In the genomic region with DNA sequence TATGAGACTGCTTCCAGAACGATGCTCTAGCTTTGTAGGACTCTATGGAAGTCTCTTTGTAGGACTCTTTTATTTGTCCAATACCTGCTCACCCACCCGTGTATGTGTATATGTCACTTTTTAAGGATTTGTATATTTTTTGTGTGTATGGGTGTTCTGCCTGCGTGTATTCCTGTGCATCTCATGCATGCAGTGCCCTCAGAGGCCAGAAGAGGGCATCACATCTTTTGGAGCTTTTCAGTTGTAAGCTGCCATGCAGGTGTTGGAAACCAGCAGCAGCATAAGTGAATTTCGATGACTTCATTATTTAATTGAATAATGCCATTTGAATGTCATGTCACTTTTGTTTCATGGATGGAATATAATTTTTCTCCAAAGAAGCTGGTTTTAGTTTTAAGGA, we compare ENCODE assay signal across 10 mouse cellular contexts. TPM values are rescaled to one million over a fixed set of nuclear protein-coding genes. Genes with fewer than 3 reads are reported as not detected.
DNase-seq lines count a peak whose midpoint lies in the region; ATAC-seq and TF ChIP-seq lines count a peak whose summit lies in the region.
"Had no signal": no experiment of that assay in that cellular context is flagged by ENCODE, and none has a peak within 500 bp of the region (broad histone marks: within the 10 kb centered on the region; RNA-seq: fewer than 3 reads in every experiment).

No protein-coding gene starts in this region.

- no peaks in the 10 kb centered on the region for H3K4me1 ChIP-seq in spleen, adult 2 months (ENCODE audit: control insufficient read depth, insufficient read depth, insufficient read length)
- no peaks in the 10 kb centered on the region for H3K4me1 ChIP-seq in embryonic facial prominence, embryonic 11.5 days (ENCODE audit: control insufficient read depth, insufficient read depth, low read length)
- H3K4me1 ChIP-seq: lung, embryonic 15.5 days had no signal

- peak; percentile 48 for DNase-seq in heart, postnatal 4 days
- no peak for DNase-seq in heart, adult 9 months (ENCODE audit: low spot score in 2 of 2)
- no peak for DNase-seq in spleen, adult 2 months (ENCODE audit: low read depth in 1 of 2, low spot score in 2 of 2)
- no peak for DNase-seq in spleen, adult 12 weeks (ENCODE audit: low spot score)
- DNase-seq in embryonic facial prominence, embryonic 11.5 days (ENCODE audit: low spot score), result peak; percentile 39
- DNase-seq in thymus, postnatal 25 days, result peak; percentile 59
- no peak for DNase-seq in c-Kit-positive CD71-positive TER-119-positive erythroid progenitor cells, embryonic 14.5 days (ENCODE audit: low spot score)
- no peak for DNase-seq in adrenal gland, adult 8-10 months

- TF ChIP-seq CTCF in spleen, adult 2 months (IDR thresholded peaks at IDR 0.05; ENCODE audit: extremely low read depth, insufficient read depth, insufficient read length, insufficient replicate concordance), result peak; percentile 1; the same call in 1 of the 2 replicates

- 88% methylated on average over 4 of the region's 4 CpGs for WGBS in spleen, adult 2 months
- WGBS in embryonic facial prominence, embryonic 11.5 days, result 84% methylated on average over 4 of the region's 4 CpGs

- no peak overlapping the region for H3K4me3 ChIP-seq in spleen, adult 2 months (ENCODE audit: extremely low read depth, insufficient read depth, insufficient read length)
- no peak overlapping the region for H3K4me3 ChIP-seq in embryonic facial prominence, embryonic 11.5 days (ENCODE audit: low read depth, low read length)
- H3K4me3 ChIP-seq: heart, embryonic 15.5 days; lung, embryonic 15.5 days had no signal

- no peak for ATAC-seq in embryonic facial prominence, embryonic 11.5 days (replicated peaks; ENCODE audit: insufficient number of reproducible peaks, low FRiP score, low TSS enrichment, low read depth)

- H3K9me3 ChIP-seq in embryonic facial prominence, embryonic 11.5 days (replicated peaks; ENCODE audit: control insufficient read depth, low read length), result no peaks in the 10 kb centered on the region
- H3K9me3 ChIP-seq: heart, embryonic 15.5 days; lung, embryonic 15.5 days had no signal

- no peak overlapping the region for H3K4me2 ChIP-seq in embryonic facial prominence, embryonic 11.5 days (ENCODE audit: low read depth, low read length)
- H3K4me2 ChIP-seq: heart, embryonic 15.5 days; lung, embryonic 15.5 days had no signal

- H3K27ac ChIP-seq in spleen, adult 2 months (ENCODE audit: insufficient read depth, low read length), result no peak overlapping the region
- no peak overlapping the region for H3K27ac ChIP-seq in embryonic facial prominence, embryonic 11.5 days (replicated peaks; ENCODE audit: low read depth, low read length)
- H3K27ac ChIP-seq: heart, embryonic 15.5 days; lung, embryonic 15.5 days had no signal

- no peak overlapping the region for H3K9ac ChIP-seq in embryonic facial prominence, embryonic 11.5 days (replicated peaks; ENCODE audit: low read length)
- H3K9ac ChIP-seq: heart, embryonic 15.5 days; lung, embryonic 15.5 days had no signal

- peaks cover 5% of the 10 kb centered on the region for H3K36me3 ChIP-seq in spleen, adult 2 months (ENCODE audit: control insufficient read depth, insufficient read depth, low read length)
- no peaks in the 10 kb centered on the region for H3K36me3 ChIP-seq in embryonic facial prominence, embryonic 11.5 days (replicated peaks; ENCODE audit: control insufficient read depth, insufficient read depth, low read depth, low read length)

- no peak for TF ChIP-seq POLR2A in spleen, adult 2 months (IDR thresholded peaks at IDR 0.05; ENCODE audit: low read depth, low read length)

- H3K27me3 ChIP-seq in spleen, adult 2 months (ENCODE audit: control insufficient read depth, insufficient read depth, low read length), result no peaks in the 10 kb centered on the region
- H3K27me3 ChIP-seq in embryonic facial prominence, embryonic 11.5 days (ENCODE audit: control insufficient read depth, insufficient read depth, low read length), result no peaks in the 10 kb centered on the region
- H3K27me3 ChIP-seq: heart, embryonic 15.5 days; lung, embryonic 15.5 days had no signal

RNA-seq across cellular contexts. Expression of a gene that starts 5.5 kb away (rescaled TPM):
- total RNA-seq in heart, postnatal 4 days (2021), result 10 to 100 TPM; 58.7 to 61.2 TPM
- 2.4 and 3.0 TPM in 2 replicates for polyA plus RNA-seq in spleen, adult 2 months (2012; rRNA removed)
- polyA plus RNA-seq in embryonic facial prominence, embryonic 11.5 days (2014; fragmentation: Nextera tagmentation; extraction: Ambion mirVana), result 23.9 and 25.6 TPM in 2 replicates
- 10 to 100 TPM; 23.3 to 30.5 (median 24.9) TPM for total RNA-seq in adrenal gland, adult 8-10 months (2022)

RNA-seq across cellular contexts. Expression of a gene that starts 9.1 kb away (rescaled TPM):
- total RNA-seq in heart, postnatal 4 days (2021), result 1 to 10 TPM; 2.0 to 2.7 TPM
- polyA plus RNA-seq in spleen, adult 2 months (2012; rRNA removed), result not detected in 2 replicates
- polyA plus RNA-seq in embryonic facial prominence, embryonic 11.5 days (2014; fragmentation: Nextera tagmentation; extraction: Ambion mirVana), result 0.14 and 0.21 TPM in 2 replicates
- not detected for total RNA-seq in adrenal gland, adult 8-10 months (2022)

RNA-seq across cellular contexts. Expression of a gene that starts 9.8 kb away (rescaled TPM):
- under 1 TPM in 1 of 2 experiments, not detected in 1; 0.32 TPM for total RNA-seq in heart, postnatal 4 days (2021)
- 0.04 TPM in 1 of 2 replicates, not detected in the other for polyA plus RNA-seq in spleen, adult 2 months (2012; rRNA removed)
- 0.25 and 0.46 TPM in 2 replicates for polyA plus RNA-seq in embryonic facial prominence, embryonic 11.5 days (2014; fragmentation: Nextera tagmentation; extraction: Ambion mirVana)
- not detected for total RNA-seq in adrenal gland, adult 8-10 months (2022)

Comparison
In these comparisons a context has a peak if more than half of its experiments do, and no peak if none do; other contexts are left out.
1. DNase-seq: peak in heart, postnatal 4 days (single experiment), embryonic facial prominence, embryonic 11.5 days (single experiment) and thymus, postnatal 25 days (single experiment); none in heart, adult 9 months (0 of 2), spleen, adult 2 months (0 of 2), spleen, adult 12 weeks (single experiment), c-Kit-positive CD71-positive TER-119-positive erythroid progenitor cells, embryonic 14.5 days (single experiment) and adrenal gland, adult 8-10 months (single experiment).